Mouse (Mus musculus) liver, embryonic 11.5 days (tissue): ENCODE results near the gene Col7a1. TPM values are rescaled to one million over a fixed set of nuclear protein-coding genes. Genes with fewer than 3 reads are reported as not detected.

Experiments used
- ATAC-seq: fragments of 200-750 bp; cut with Nextera tagmentation; replicated peaks from 2 replicates; pipeline ENCODE4 v1.8.0; 2017; ENCODE audit warnings: moderate number of reproducible peaks, mild to moderate bottlenecking, moderate TSS enrichment, moderate library complexity; ENCODE audit not compliant: low FRiP score
- DNase-seq: peaks from one replicate; pipeline ENCODE4 v3.0.0-alpha.2; 2017; ENCODE audit warnings: low spot score
- H3K27ac ChIP-seq: fragments of 300-500 bp; sonication (generic); 2 replicates; pipeline ENCODE4 v1.5.1; 2014; ENCODE audit warnings: mild to moderate bottlenecking, low read depth, low read length, control low read depth
- H3K27me3 ChIP-seq: fragments of 300-500 bp; sonication (generic); replicated peaks from 2 replicates; pipeline ENCODE4 v1.6.1; 2014; ENCODE audit warnings: low read length, mixed read lengths; ENCODE audit not compliant: control insufficient read depth, insufficient read depth
- H3K36me3 ChIP-seq: fragments of 300-500 bp; sonication (generic); 2 replicates; pipeline ENCODE4 v1.6.1; 2014; ENCODE audit warnings: mild to moderate bottlenecking, low read length, moderate library complexity, mixed read lengths; ENCODE audit not compliant: control insufficient read depth, insufficient read depth
- H3K4me1 ChIP-seq: fragments of 300-500 bp; sonication (generic); replicated peaks from 2 replicates; pipeline ENCODE4 v1.6.1; 2014; ENCODE audit warnings: low read length, mixed read lengths; ENCODE audit not compliant: control insufficient read depth, insufficient read depth
- H3K4me2 ChIP-seq: fragments of 300-500 bp; sonication (generic); 2 replicates; pipeline ENCODE4 v1.6.1; 2014; ENCODE audit warnings: mild to moderate bottlenecking, control low read depth, moderate library complexity
- H3K4me3 ChIP-seq: fragments of 300-500 bp; sonication (generic); 2 replicates; pipeline ENCODE4 v1.5.1; 2014; ENCODE audit warnings: low read depth, low read length, control low read depth
- H3K9ac ChIP-seq: fragments of 300-500 bp; sonication (generic); 2 replicates; pipeline ENCODE4 v1.6.1; 2014; ENCODE audit warnings: low read depth, low read length, control low read depth
- H3K9me3 ChIP-seq: fragments of 300-500 bp; sonication (generic); 2 replicates; pipeline ENCODE4 v1.6.1; 2016; ENCODE audit warnings: low read length, inconsistent platforms, mixed read lengths; ENCODE audit not compliant: control insufficient read depth
- WGBS: fragments of 180-500 bp; shearing (Covaris S2); extraction: QIAGEN DNeasy Blood & Tissue Kit; methylation state at CpG from one replicate; pipeline ENCODE4 v1.1.7; 2014; 5-methylcytosine and 5-hydroxymethylcytosine counted together
- polyA plus RNA-seq: library from polyadenylated mRNA; unstranded; fragments of >200 nt; fragmentation: Nextera tagmentation; extraction: Ambion mirVana; gene quantifications from 2 replicates; pipeline ENCODE4 v1.2.1, GENCODE M21; 2014

The Col7a1 gene
- polyA plus RNA-seq, 1 experiment from 2014 or later, result 0.69 TPM

DNA sequence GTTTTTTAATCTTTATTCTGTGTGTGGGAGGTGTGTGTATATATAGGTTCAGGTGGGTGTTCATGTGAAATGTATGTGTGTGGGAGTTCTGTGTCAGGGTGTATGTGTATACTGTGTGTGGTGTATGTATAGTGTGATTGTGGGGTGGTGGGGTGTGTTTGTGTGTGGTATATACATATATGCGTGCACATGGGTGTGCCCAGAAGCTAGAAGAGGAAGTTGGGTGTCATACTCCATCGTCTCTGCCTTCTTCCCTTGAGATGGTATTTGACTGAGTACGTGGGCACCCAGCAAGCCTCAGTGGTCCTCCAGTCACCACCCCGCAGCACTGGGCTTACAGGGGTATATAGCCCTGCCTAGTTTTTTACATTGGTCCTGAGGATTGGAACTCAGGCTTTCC lies 68.0 kb downstream of the Col7a1 start:
- Histone ChIP-seq H3K27ac (no peak overlapping the region), H3K4me2 (no peak overlapping the region), H3K4me1 (peaks cover 13% of the 10 kb centered on the region; the same call in 1 of the 2 replicates), H3K27me3 (no peaks in the 10 kb centered on the region), H3K4me3 (no peak overlapping the region), H3K9ac (0 out of 2 replicates have a peak overlapping the region, but pooled peaks have one; percentile 7), H3K9me3 (no peaks in the 10 kb centered on the region), H3K36me3 (no peaks in the 10 kb centered on the region)
- ATAC-seq (no peak), DNase-seq (no peak)
- 65% methylated on average over 4 of the region's 4 CpGs for WGBS

DNA sequence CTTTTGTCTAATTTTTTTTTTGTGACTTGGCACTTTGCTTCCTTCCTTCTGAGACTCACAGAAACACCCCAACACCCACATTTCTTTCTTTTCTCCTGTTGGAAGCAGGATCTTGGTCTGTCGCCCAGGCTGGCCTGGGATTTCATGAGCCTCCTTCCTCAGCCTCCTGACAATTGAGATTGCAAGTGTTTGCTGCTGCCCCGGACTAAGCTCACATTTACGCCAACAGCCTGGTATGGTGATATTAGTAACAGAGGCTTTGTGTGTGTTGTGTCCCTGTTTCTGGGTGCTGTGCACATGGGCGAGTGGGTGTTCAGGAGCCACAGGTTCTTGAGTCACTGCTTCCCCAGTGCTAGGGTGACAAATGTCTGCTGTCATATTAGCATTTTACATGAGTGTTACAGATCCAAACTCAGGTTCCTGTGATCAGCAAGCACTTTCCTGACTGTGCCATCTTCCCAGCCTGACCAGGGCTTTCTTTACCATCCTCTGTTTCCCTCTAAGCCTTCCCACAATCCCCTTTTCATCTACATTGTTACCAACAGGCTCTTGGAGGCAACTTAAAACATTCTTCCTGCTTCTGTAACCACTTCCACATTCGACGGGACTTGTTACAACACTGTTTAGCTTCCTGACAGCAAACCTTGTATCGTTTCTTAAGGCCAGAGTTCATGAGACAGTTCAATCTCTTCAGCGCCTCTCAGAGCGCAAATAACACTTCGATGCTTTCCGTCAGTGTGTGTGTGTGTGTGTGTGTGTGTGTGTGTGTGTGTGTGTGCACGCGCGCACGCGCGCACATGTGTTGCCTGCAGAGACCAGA lies 69.7 kb downstream of the Col7a1 start:
- Histone ChIP-seq H3K9me3 (no peaks in the 10 kb centered on the region), H3K27ac (no peak overlapping the region), H3K36me3 (no peaks in the 10 kb centered on the region), H3K27me3 (no peaks in the 10 kb centered on the region), H3K4me3 (no peak overlapping the region), H3K4me1 (0 out of 2 replicates have a peak, but pooled peaks cover 3% of the 10 kb centered on the region), H3K4me2 (no peak overlapping the region), H3K9ac (no peak overlapping the region)
- ATAC-seq, result no peak
- 80% methylated on average over 17 of the region's 17 CpGs for WGBS
- DNase-seq, result no peak

DNA sequence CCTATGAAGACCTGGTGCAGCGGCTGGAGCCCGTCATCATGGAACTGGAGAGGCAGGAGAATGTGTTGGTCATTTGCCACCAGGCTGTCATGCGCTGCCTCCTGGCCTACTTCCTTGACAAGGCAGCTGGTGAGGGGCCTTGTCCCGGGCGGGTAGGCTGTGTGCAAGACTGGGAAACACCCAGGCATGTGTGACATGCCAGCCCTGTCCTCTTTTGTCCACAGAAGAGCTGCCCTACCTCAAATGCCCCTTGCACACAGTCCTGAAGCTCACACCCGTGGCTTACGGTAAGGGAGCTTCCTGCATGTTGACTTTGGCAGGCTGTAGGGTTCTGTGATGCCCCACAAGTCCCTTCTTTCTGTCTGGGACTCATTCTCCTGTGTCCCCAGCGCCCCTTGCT lies 74.1 kb downstream of the Col7a1 start:
- ATAC-seq, result no peak
- no peak for DNase-seq
- 79% methylated on average over 8 of the region's 8 CpGs for WGBS
- Histone ChIP-seq H3K27ac (no peak overlapping the region), H3K9ac (no peak overlapping the region), H3K9me3 (no peaks in the 10 kb centered on the region), H3K4me1 (peaks cover 3% of the 10 kb centered on the region; the same call in 1 of the 2 replicates), H3K36me3 (no peaks in the 10 kb centered on the region), H3K4me2 (no peak overlapping the region), H3K4me3 (no peak overlapping the region), H3K27me3 (no peaks in the 10 kb centered on the region)

DNA sequence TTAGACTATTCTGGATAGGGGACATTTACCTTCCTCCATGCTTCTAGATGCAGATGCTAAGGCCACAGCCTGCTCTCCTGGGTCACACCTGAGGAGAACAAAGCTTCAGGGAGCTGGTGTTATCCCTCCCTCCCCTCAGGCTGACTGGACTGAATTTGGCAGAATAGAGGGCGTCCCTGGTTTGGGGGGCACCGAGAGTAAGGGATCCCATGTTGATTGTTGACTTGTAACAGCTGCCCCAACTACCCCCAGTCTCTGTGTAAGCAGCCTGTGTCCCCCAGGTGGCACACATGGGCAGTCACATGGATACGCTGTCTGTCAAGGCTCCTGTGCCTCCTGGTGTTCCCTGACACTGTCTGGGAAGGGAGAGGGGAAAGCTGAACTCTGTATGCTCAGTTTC lies 75.0 kb downstream of the Col7a1 start:
- no peaks in the 10 kb centered on the region for H3K27me3 ChIP-seq
- H3K9ac ChIP-seq, result no peak overlapping the region
- H3K4me3 ChIP-seq, result no peak overlapping the region
- H3K4me2 ChIP-seq, result no peak overlapping the region
- DNase-seq (no peak), ATAC-seq (no peak)
- no peaks in the 10 kb centered on the region for H3K9me3 ChIP-seq
- H3K4me1 ChIP-seq, result no peaks in the 10 kb centered on the region; the same call in 1 of the 2 replicates
- H3K27ac ChIP-seq, result no peak overlapping the region
- whole genome bisulfite sequencing, result 79% methylated on average over 3 of the region's 3 CpGs
- no peaks in the 10 kb centered on the region for H3K36me3 ChIP-seq

DNA sequence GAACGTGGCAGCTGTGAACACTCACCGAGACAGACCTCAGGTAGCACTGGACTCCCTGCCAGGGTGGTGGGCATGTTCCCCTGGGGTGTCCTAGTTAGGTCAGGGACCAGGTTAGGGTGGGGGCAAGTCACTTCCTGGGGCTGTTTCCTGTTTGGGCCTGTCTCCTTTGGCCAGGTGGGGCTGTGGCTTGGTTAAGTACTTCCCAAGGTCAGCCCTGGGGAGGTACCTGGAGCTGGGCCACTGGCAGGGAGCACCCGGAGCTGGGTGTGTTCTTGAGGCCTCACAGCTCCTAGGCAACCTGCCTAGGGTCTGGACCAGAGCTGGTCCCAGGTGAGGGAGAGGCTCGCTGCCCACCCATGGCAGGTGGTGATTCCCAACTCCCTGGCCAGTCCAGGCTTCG lies 75.5 kb downstream of the Col7a1 start:
- Histone ChIP-seq H3K4me1 (no peaks in the 10 kb centered on the region; the same call in 1 of the 2 replicates), H3K27me3 (no peaks in the 10 kb centered on the region), H3K4me2 (no peak overlapping the region), H3K27ac (no peak overlapping the region), H3K4me3 (no peak overlapping the region), H3K9me3 (no peaks in the 10 kb centered on the region), H3K9ac (no peak overlapping the region), H3K36me3 (no peaks in the 10 kb centered on the region)
- no peak for DNase-seq
- 79% methylated on average over 5 of the region's 5 CpGs for WGBS
- ATAC-seq, result no peak

DNA sequence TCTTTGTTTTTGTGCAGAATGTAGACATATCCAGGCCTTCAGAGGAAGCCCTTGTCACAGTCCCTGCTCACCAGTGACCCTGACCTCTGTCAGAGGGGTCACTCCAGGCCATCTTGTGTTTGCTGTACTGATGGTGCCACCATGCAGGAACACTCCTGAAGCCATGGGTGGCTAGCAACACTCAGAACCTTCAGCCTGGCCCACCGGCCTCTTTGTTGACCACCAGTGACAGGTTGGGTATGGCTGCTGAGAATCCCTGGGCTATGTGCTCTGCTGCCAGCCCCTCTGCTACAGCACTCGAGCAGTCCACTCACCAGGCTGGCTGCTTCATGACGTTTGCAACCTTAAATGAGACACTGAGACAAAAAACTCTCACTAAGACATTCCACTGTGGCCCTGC lies 76.9 kb downstream of the Col7a1 start:
- H3K9ac ChIP-seq, result no peak overlapping the region
- no peak overlapping the region for H3K27ac ChIP-seq
- WGBS, result 76% methylated on average over 3 of the region's 3 CpGs
- no peaks in the 10 kb centered on the region; the same call in 1 of the 2 replicates for H3K4me1 ChIP-seq
- DNase-seq (no peak), ATAC-seq (no peak)
- no peaks in the 10 kb centered on the region for H3K36me3 ChIP-seq
- H3K9me3 ChIP-seq, result no peaks in the 10 kb centered on the region
- no peaks in the 10 kb centered on the region for H3K27me3 ChIP-seq
- H3K4me2 ChIP-seq, result no peak overlapping the region
- H3K4me3 ChIP-seq, result no peak overlapping the region

DNA sequence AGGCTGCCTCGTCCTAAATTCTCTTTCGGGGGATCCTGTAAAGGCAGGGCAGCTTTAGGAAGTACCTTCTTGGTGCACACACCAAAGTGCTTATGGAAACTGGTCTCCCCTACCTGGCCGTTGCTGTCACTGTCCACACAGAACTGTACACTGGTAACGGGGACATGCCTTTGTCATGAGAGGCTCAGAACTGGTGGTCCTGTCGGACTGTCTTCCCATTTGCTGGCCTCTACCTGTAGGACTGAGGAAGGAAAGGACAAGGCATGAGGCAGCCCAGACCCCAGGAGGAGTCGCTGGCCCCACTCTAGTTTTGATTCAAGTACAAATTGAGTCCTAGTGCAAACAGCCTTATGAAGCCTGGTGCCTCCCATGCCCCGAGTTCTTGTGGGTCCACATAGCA lies 77.6 kb downstream of the Col7a1 start:
- DNase-seq (no peak), ATAC-seq (no peak)
- H3K27me3 ChIP-seq, result no peaks in the 10 kb centered on the region
- no peak overlapping the region for H3K27ac ChIP-seq
- H3K9ac ChIP-seq, result no peak overlapping the region
- H3K9me3 ChIP-seq, result no peaks in the 10 kb centered on the region
- H3K4me2 ChIP-seq, result no peak overlapping the region
- H3K36me3 ChIP-seq, result no peaks in the 10 kb centered on the region
- 84% methylated on average over 7 of the region's 7 CpGs for WGBS
- H3K4me3 ChIP-seq, result no peak overlapping the region
- H3K4me1 ChIP-seq, result no peaks in the 10 kb centered on the region; the same call in 1 of the 2 replicates

DNA sequence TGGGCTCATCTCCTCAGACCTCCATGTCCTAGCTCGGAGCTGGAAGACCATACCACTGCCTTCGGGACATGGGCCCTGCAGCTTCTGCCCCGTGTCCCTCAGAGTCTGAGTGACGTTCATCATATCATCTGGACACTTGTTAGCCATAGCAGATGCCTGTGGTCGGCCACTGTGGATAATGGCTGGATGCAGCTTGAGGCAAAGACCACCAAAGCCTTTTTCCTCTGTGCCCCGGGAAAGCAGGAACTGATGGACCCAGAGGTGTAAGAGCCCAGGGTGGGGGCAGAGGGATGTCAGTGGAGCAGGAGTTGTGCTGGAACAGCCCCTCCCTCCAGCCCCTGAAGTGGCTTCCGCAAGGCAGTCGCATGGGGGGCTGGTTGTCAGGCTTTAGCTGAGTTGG lies 78.3 kb downstream of the Col7a1 start:
- H3K4me1 ChIP-seq, result no peaks in the 10 kb centered on the region; the same call in 1 of the 2 replicates
- H3K4me2 ChIP-seq, result no peak overlapping the region
- H3K4me3 ChIP-seq, result no peak overlapping the region
- 82% methylated on average over 8 of the region's 8 CpGs for WGBS
- H3K9me3 ChIP-seq, result no peaks in the 10 kb centered on the region
- no peak overlapping the region for H3K27ac ChIP-seq
- H3K9ac ChIP-seq, result no peak overlapping the region
- no peaks in the 10 kb centered on the region for H3K27me3 ChIP-seq
- ATAC-seq (no peak), DNase-seq (no peak)
- no peaks in the 10 kb centered on the region for H3K36me3 ChIP-seq

DNA sequence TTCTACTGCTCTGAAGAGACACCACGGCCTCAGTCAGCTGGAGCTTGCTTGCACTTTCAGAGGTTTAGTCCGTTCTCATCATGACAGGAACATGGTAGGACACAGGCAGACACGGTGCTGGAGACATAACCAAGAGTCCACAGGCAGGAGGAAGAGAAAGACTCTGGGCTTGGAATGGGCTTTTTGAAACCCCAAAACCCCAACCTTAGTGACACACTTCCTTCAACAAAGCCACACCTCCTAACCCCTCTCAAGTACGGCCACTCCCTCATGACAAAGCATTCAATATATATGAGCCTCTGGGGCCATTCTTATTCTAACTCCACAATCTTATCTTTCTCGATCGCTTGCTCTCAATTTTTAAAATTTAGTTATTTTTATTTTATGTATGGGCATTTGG lies 79.0 kb downstream of the Col7a1 start:
- ATAC-seq (peak; percentile 71; the same call in 1 of the 2 replicates), DNase-seq (no peak)
- Histone ChIP-seq H3K9ac (no peak overlapping the region), H3K27me3 (no peaks in the 10 kb centered on the region), H3K4me3 (no peak overlapping the region), H3K27ac (no peak overlapping the region), H3K4me1 (no peaks in the 10 kb centered on the region; the same call in 1 of the 2 replicates), H3K4me2 (no peak overlapping the region), H3K9me3 (no peaks in the 10 kb centered on the region), H3K36me3 (no peaks in the 10 kb centered on the region)
- 65% methylated on average over 6 of the region's 6 CpGs for WGBS
